Mouse (Mus musculus) myocyte (in vitro differentiated cells): ENCODE measurements around the gene Mttp. TPM values are rescaled to one million over a fixed set of nuclear protein-coding genes. Genes with fewer than 3 reads are reported as not detected.

Experiments
- H3K27me3 ChIP-seq: one replicate; pipeline ENCODE4 v1.6.1; 2011; ENCODE audit not compliant: control insufficient read depth, insufficient read depth, insufficient read length
- H3K36me3 ChIP-seq: one replicate; pipeline ENCODE4 v1.6.1; 2011; ENCODE audit not compliant: control insufficient read depth, insufficient read depth
- H3K4me2 ChIP-seq: one replicate; pipeline ENCODE4 v1.6.1; 2011; ENCODE audit warnings: low read depth, control low read depth
- H3K4me3 ChIP-seq: one replicate; pipeline ENCODE4 v1.5.1; 2011; ENCODE audit warnings: mild to moderate bottlenecking, control low read depth, moderate library complexity
- H3K79me2 ChIP-seq: one replicate; pipeline ENCODE4 v1.6.1; 2011; ENCODE audit not compliant: control insufficient read depth, insufficient read depth
- H3ac ChIP-seq: one replicate; pipeline ENCODE4 v1.6.1; 2011; ENCODE audit not compliant: control insufficient read depth, insufficient read length
- CEBPB ChIP-seq: IDR thresholded peaks from 2 replicates; pipeline ENCODE4 v1.6.1; 2011; ENCODE audit warnings: mild to moderate bottlenecking, moderate library complexity; ENCODE audit not compliant: poor library complexity, insufficient read depth, severe bottlenecking
- E2F4 ChIP-seq: IDR thresholded peaks from one replicate; pipeline ENCODE4 v1.6.1; 2011; ENCODE audit warnings: mild to moderate bottlenecking, control low read depth, moderate library complexity; ENCODE audit not compliant: insufficient read depth
- MAX ChIP-seq: IDR thresholded peaks from one replicate; pipeline ENCODE4 v1.6.1; 2011; ENCODE audit warnings: low read depth, mild to moderate bottlenecking, control low read depth
- MYOD1 ChIP-seq, 3 experiments: IDR thresholded peaks; one replicate each; pipeline ENCODE4 v1.6.1; 2011; ENCODE audit warnings: control low read depth in 2 of 3, low read depth in 2 of 3, mild to moderate bottlenecking in 2 of 3, moderate library complexity in 1 of 3; ENCODE audit not compliant: insufficient read length in 2 of 3, control insufficient read depth in 1 of 3
- MYOG ChIP-seq, 3 experiments: IDR thresholded peaks; one replicate each; pipeline ENCODE4 v1.6.1; 2011; ENCODE audit warnings: control low read depth in 2 of 3, low read depth in 2 of 3, mild to moderate bottlenecking in 2 of 3; ENCODE audit not compliant: insufficient read length in 2 of 3, control insufficient read depth in 1 of 3, insufficient read depth in 1 of 3
- POLR2A ChIP-seq: IDR thresholded peaks from one replicate; pipeline ENCODE4 v1.6.1; 2011; ENCODE audit warnings: low read depth, mild to moderate bottlenecking, control low read depth, moderate library complexity; ENCODE audit not compliant: insufficient read length
- POLR2AphosphoS2 ChIP-seq: IDR thresholded peaks from one replicate; pipeline ENCODE4 v1.6.1; 2011; ENCODE audit warnings: low read depth, control low read depth; ENCODE audit not compliant: insufficient read length
- REST ChIP-seq: IDR thresholded peaks from one replicate; pipeline ENCODE4 v1.6.1; 2011; ENCODE audit warnings: mild to moderate bottlenecking, control low read depth, moderate library complexity; ENCODE audit not compliant: insufficient read depth, insufficient read length
- SRF ChIP-seq: IDR thresholded peaks from one replicate; pipeline ENCODE4 v1.6.1; 2011; ENCODE audit warnings: low read depth; ENCODE audit not compliant: control insufficient read depth, insufficient read length
- TCF12 ChIP-seq: IDR thresholded peaks from one replicate; pipeline ENCODE4 v1.6.1; 2011; ENCODE audit warnings: mild to moderate bottlenecking, control low read depth; ENCODE audit not compliant: poor library complexity, insufficient read depth, severe bottlenecking
- TCF3 ChIP-seq: IDR thresholded peaks from one replicate; pipeline ENCODE4 v1.6.1; 2011; ENCODE audit warnings: low read depth, control low read depth; ENCODE audit not compliant: insufficient read length
- USF1 ChIP-seq: IDR thresholded peaks from one replicate; pipeline ENCODE4 v1.6.1; 2011; ENCODE audit warnings: low read depth, mild to moderate bottlenecking, control low read depth, moderate library complexity
- polyA plus RNA-seq: library from polyadenylated mRNA; unstranded; fragments of >200 nt; fragmentation: generic; extraction: Trizol; gene quantifications from one replicate; pipeline ENCODE4 v1.2.1, GENCODE M21; 2012; ENCODE audit warnings: missing spikeins

Gene Mttp
- polyA plus RNA-seq, 1 experiment = 4.1 TPM

- no peak overlapping the region for H3K4me2 ChIP-seq
- TF ChIP-seq TCF12 = no peak
- no peak for TF ChIP-seq E2F4
- no peak for TF ChIP-seq POLR2AphosphoS2
- no peak for TF ChIP-seq MYOG (IDR thresholded peaks at IDR 0.05; ENCODE audit: control insufficient read depth in 1 of 3, insufficient read depth in 1 of 3, insufficient read length in 2 of 3, low read depth in 2 of 3)
- TF ChIP-seq USF1 = no peak
- TF ChIP-seq TCF3 = no peak
- TF ChIP-seq POLR2A = no peak
- TF ChIP-seq MYOD1 (IDR thresholded peaks at IDR 0.05; ENCODE audit: control insufficient read depth in 1 of 3, insufficient read length in 2 of 3, low read depth in 2 of 3) = no peak
- TF ChIP-seq REST = no peak
- no peak for TF ChIP-seq SRF
- no peak for TF ChIP-seq MAX
- TF ChIP-seq CEBPB = no peak
- H3K4me3 ChIP-seq = no peak overlapping the region
- H3ac ChIP-seq = no peak overlapping the region
- H3K36me3 ChIP-seq = no peaks in the 10 kb centered on the region
- H3K27me3 ChIP-seq = no peaks in the 10 kb centered on the region
- H3K79me2 ChIP-seq = no peaks in the 10 kb centered on the region
These were observed 49.5 kb downstream of the Mttp start for GRCm38 (mm10) chr3:138095301-138095700.

GRCm38 (mm10) chr3:138083896-138084295, 60.9 kb downstream of the Mttp start:
- Histone ChIP-seq H3K27me3 (no peaks in the 10 kb centered on the region), H3K36me3 (peaks cover 23% of the 10 kb centered on the region), H3ac (no peak overlapping the region), H3K4me2 (no peak overlapping the region), H3K79me2 (no peaks in the 10 kb centered on the region), H3K4me3 (no peak overlapping the region)
- no peak for TF ChIP-seq SRF
- TF ChIP-seq POLR2AphosphoS2 = no peak
- no peak for TF ChIP-seq USF1
- TF ChIP-seq MYOG (IDR thresholded peaks at IDR 0.05; ENCODE audit: control insufficient read depth in 1 of 3, insufficient read depth in 1 of 3, insufficient read length in 2 of 3, low read depth in 2 of 3) = no peak

DNA sequence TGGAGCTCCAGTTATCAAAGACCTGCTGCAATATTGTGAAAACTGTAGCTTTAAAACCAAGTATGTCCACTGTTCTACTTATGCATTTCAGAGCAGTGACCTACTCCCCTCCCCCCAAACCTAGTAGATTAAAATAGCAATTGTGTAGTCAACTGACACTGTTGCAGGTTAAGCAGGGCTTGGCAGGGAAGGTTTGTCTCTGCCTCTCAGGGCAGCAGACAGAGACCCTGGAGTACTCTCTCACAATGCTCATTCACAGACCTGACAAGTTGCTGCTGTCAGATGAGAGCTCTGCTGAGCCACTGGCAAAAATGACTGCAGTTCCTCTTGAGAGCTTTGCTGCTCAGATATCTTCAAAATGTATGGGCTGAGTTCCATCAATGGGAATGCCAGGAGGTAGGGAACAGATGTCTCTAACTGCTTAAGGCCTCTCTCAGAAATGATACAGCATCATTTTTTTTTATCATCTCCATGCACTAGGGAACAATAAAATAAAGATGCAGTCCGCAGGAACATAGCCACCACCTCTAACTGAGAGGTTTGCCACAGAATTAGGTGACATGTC, 61.6 kb downstream of the Mttp start:
- peaks cover 30% of the 10 kb centered on the region for H3K36me3 ChIP-seq
- no peaks in the 10 kb centered on the region for H3K79me2 ChIP-seq
- no peak overlapping the region for H3K4me2 ChIP-seq
- no peak overlapping the region for H3ac ChIP-seq
- H3K4me3 ChIP-seq = no peak overlapping the region
- TF ChIP-seq POLR2A (no peak), CEBPB (no peak), SRF (no peak), MAX (no peak), USF1 (no peak), TCF3 (no peak), POLR2AphosphoS2 (no peak)
- no peaks in the 10 kb centered on the region for H3K27me3 ChIP-seq

DNA sequence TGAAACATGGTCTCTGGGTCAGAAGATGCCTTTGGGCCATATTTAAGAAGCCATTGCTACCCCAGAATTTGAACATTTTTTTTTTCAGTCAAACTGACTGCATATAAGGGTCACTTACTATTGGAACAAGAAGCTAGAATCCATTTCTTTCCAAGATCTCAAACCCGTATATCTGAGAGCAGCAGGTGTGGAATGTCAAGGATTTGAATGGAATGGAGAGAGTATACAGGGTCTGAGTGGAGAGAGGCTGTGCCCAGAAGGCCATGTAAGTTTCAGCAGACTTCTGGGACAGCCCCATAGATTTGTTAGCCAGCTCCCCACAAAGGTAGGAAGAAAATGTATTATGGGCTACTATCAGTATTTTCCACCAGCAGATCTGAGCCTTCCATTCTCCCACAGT, 66.1 kb downstream of the Mttp start:
- no peaks in the 10 kb centered on the region for H3K27me3 ChIP-seq
- peaks cover 51% of the 10 kb centered on the region for H3K36me3 ChIP-seq
- H3K4me3 ChIP-seq = no peak overlapping the region
- TF ChIP-seq REST = no peak
- no peak for TF ChIP-seq MYOG (IDR thresholded peaks at IDR 0.05; ENCODE audit: control insufficient read depth in 1 of 3, insufficient read depth in 1 of 3, insufficient read length in 2 of 3, low read depth in 2 of 3)
- no peak for TF ChIP-seq MAX
- no peak for TF ChIP-seq CEBPB
- H3ac ChIP-seq = no peak overlapping the region
- H3K4me2 ChIP-seq = no peak overlapping the region
- peaks cover 29% of the 10 kb centered on the region for H3K79me2 ChIP-seq

DNA sequence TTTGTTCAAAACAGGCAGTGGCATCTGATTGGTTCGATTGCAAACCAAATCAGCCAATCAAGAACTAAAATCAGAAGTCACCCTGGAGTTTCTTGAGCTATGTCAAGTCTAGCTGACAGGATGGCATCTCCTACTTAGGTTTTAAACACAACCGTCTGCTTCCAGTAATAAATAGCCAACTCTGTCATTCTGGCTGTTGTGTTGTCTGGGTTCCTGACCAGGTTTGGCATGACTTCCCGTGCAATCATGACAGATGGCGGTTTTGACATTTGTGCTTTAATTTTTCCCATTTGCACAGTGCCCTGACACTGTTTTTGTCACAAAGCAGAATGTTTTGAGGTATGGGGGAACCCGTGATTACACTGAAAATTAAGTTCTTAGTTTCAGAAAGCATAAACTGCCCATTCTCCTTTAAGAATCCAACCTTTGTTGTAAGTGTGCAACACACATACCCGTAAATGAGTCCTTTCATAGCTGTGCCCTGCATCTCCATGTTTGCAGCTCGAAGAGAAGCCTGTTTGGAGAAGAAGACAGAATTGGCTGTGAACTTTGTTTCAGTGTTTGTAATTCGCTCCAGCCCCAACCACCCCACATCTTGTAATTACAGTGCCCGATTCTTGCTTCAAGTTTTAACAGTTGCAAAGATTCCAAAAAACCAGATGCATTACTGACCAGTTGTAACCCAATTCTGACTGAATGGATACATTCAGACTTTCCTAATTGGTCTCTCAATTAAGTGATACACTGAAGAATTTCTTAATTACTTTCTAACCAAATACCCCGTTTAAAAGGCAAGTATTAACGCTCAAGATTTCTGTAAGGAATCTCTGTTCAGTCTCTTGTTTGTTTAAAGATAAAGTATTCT, 67.1 kb downstream of the Mttp start:
- TF ChIP-seq MYOD1 (IDR thresholded peaks at IDR 0.05; ENCODE audit: control insufficient read depth in 1 of 3, insufficient read length in 2 of 3, low read depth in 2 of 3) (no peak), TCF12 (no peak), USF1 (no peak), MAX (no peak), SRF (no peak), CEBPB (no peak), REST (no peak), E2F4 (no peak), POLR2A (no peak), POLR2AphosphoS2 (no peak)
- H3K36me3 ChIP-seq = peaks cover 47% of the 10 kb centered on the region
- no peak overlapping the region for H3K4me3 ChIP-seq
- H3ac ChIP-seq = no peak overlapping the region
- no peaks in the 10 kb centered on the region for H3K27me3 ChIP-seq
- H3K4me2 ChIP-seq = no peak overlapping the region
- H3K79me2 ChIP-seq = peaks cover 39% of the 10 kb centered on the region
